Mouse (Mus musculus): Measurements from ENCODE around the gene Wdr43.

DNA sequence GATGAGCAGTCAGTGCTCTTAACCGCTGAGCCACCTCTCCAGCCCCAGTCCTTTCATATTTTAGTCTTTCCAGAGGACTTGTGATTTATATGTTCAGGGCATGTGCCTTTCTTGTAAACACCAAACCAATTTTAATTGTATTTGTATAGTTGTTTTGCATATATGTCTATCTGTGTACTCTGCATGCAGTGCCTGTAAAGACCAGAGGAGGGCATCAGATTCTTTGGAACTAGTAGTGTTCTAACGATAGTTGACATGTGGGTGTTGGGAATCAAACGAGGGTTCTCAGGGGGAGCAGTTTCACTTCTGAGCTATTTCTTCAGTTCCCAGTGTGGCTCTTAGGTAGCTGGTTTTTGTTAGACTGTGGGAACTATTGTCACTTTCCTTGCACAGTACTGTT lies 26.5 kb downstream of the Wdr43 start:
- TF ChIP-seq POLR2A (IDR thresholded peaks at IDR 0.05; ENCODE audit: insufficient read length, low read depth) (no peak), MAX (IDR thresholded peaks at IDR 0.05; ENCODE audit: low read depth) (no peak), POLR2AphosphoS2 (IDR thresholded peaks at IDR 0.05; ENCODE audit: insufficient read length, low read depth) (no peak), MYOD1 (IDR thresholded peaks at IDR 0.05; ENCODE audit: control insufficient read depth in 1 of 3, insufficient read length in 2 of 3, low read depth in 2 of 3) (no peak), TCF12 (IDR thresholded peaks at IDR 0.05; ENCODE audit: insufficient read depth, poor library complexity, severe bottlenecking) (no peak), TCF3 (IDR thresholded peaks at IDR 0.05; ENCODE audit: insufficient read length, low read depth) (no peak)
